Mouse (Mus musculus): Measurements from ENCODE around the gene Dag1.

DNA sequence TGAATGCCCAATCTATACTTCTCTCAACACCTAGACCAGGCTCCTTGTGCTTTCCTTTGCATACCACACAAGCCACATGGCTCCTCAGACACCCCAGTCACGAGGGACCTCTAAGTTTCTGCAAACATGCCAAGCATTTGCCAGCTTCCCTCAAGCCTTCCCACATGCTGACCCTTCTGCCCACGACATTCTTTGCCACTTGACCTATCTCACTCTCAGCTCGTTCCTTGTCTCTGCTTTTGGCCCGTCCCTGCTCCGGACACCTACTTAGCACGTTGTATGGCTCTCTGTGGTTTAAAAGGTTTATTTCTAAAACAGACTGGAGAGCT lies 11.5 kb upstream of the Dag1 start:
- TF ChIP-seq CTCF (IDR thresholded peaks at IDR 0.05; ENCODE audit: extremely low read depth, insufficient read depth, insufficient read length, insufficient replicate concordance) (no peak), POLR2A (IDR thresholded peaks at IDR 0.05; ENCODE audit: low read depth, low read length) (no peak)

Data from spleen, adult 2 months (tissue).